Mouse (Mus musculus) liver, postnatal 0 days (tissue): ENCODE measurements around the gene Gtf2ird1. TPM values are rescaled to one million over a fixed set of nuclear protein-coding genes. Genes with fewer than 3 reads are reported as not detected.

Experiments
- ATAC-seq: fragments of 200-750 bp; cut with Nextera tagmentation; 2 replicates; pipeline ENCODE4 v1.8.0; 2017; ENCODE audit warnings: mild to moderate bottlenecking, moderate library complexity
- DNase-seq: peaks from one replicate; pipeline ENCODE4 v3.0.0-alpha.2; 2016
- H3K27ac ChIP-seq: fragments of 300-500 bp; sonication (generic); 2 replicates; pipeline ENCODE4 v1.5.1; 2014; ENCODE audit warnings: antibody characterized with exemption, moderate library complexity, mild to moderate bottlenecking, low read depth
- H3K27me3 ChIP-seq: fragments of 300-500 bp; sonication (generic); 2 replicates; pipeline ENCODE4 v1.6.1; 2014; ENCODE audit warnings: low read length, control low read depth, mixed read lengths; ENCODE audit not compliant: insufficient read depth
- H3K36me3 ChIP-seq: fragments of 300-500 bp; sonication (generic); replicated peaks from 2 replicates; pipeline ENCODE4 v1.6.1; 2014; ENCODE audit warnings: mild to moderate bottlenecking, control low read depth, low read length, moderate library complexity, mixed read lengths; ENCODE audit not compliant: insufficient read depth
- H3K4me1 ChIP-seq: fragments of 300-500 bp; sonication (generic); 2 replicates; pipeline ENCODE4 v1.6.1; 2014; ENCODE audit warnings: antibody characterized with exemption, mild to moderate bottlenecking, control low read depth; ENCODE audit not compliant: insufficient read depth
- H3K4me2 ChIP-seq: fragments of 300-500 bp; sonication (generic); 2 replicates; pipeline ENCODE4 v1.6.1; 2014; ENCODE audit warnings: low read depth, mild to moderate bottlenecking, low read length, moderate library complexity, mixed read lengths
- H3K4me3 ChIP-seq: fragments of 300-500 bp; sonication (generic); 2 replicates; pipeline ENCODE4 v1.5.1; 2014; ENCODE audit warnings: low read depth, low read length
- H3K9ac ChIP-seq: fragments of 300-500 bp; sonication (generic); replicated peaks from 2 replicates; pipeline ENCODE4 v1.6.1; 2014; ENCODE audit warnings: mild to moderate bottlenecking, moderate library complexity
- H3K9me3 ChIP-seq: fragments of 300-500 bp; sonication (generic); 2 replicates; pipeline ENCODE4 v1.6.1; 2016; ENCODE audit warnings: mild to moderate bottlenecking, control low read depth, low read length, mixed read lengths
- CTCF ChIP-seq: sonication (generic); IDR thresholded peaks from 2 replicates; pipeline ENCODE4 v1.5.1; 2016; ENCODE audit warnings: antibody characterized with exemption, low read depth
- EP300 ChIP-seq: IDR thresholded peaks from 2 replicates; pipeline ENCODE4 v1.6.1; 2016; ENCODE audit warnings: antibody characterized with exemption, low read depth, mild to moderate bottlenecking
- WGBS: fragments of 180-500 bp; shearing (Covaris S2); extraction: QIAGEN DNeasy Blood & Tissue Kit; methylation state at CpG from one replicate; pipeline ENCODE4 v1.1.7; 2014; ENCODE audit not compliant: insufficient replicate concordance; 5-methylcytosine and 5-hydroxymethylcytosine counted together
- polyA plus RNA-seq: library from polyadenylated mRNA; unstranded; fragments of >200 nt; fragmentation: Nextera tagmentation; extraction: Ambion mirVana; gene quantifications from 2 replicates; pipeline ENCODE4 v1.2.1, GENCODE M21; 2015

Gtf2ird1 gene
- polyA plus RNA-seq, 1 experiment from 2014 or later = 10.0 TPM

GRCm38 (mm10) chr5:134497026-134497425 lies 40.5 kb upstream of the Gtf2ird1 start:
- Histone ChIP-seq H3K9ac (no peak overlapping the region), H3K4me1 (peaks cover 5% of the 10 kb centered on the region; the same call in 1 of the 2 replicates), H3K9me3 (no peaks in the 10 kb centered on the region), H3K4me2 (no peak overlapping the region), H3K4me3 (no peak overlapping the region), H3K36me3 (no peaks in the 10 kb centered on the region), H3K27me3 (no peaks in the 10 kb centered on the region), H3K27ac (no peak overlapping the region)
- ATAC-seq = no peak
- WGBS = 84% methylated on average over 5 of the region's 5 CpGs
- DNase-seq = no peak
- no peak for TF ChIP-seq CTCF
- TF ChIP-seq EP300 = no peak

DNA sequence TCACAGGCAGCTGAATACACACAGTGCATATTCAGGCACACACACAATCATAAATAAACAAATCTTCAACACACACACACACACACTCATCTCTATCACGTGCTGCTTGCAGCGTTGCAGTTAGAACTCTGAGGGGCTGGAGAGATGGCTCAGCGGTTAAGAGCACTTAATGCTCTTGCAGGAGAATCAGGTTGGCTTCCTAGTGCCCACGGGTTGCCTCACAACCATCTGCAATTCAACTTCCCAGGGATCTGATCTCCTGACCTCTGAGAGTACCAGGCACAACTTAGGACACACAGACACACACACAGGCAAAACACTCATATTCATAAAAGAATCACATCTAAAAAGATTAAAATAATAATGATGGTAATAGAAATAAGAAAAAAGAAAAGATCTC lies 39.3 kb upstream of the Gtf2ird1 start:
- H3K9me3 ChIP-seq = no peaks in the 10 kb centered on the region
- no peaks in the 10 kb centered on the region for H3K27me3 ChIP-seq
- H3K9ac ChIP-seq = no peak overlapping the region
- H3K36me3 ChIP-seq = no peaks in the 10 kb centered on the region
- H3K4me3 ChIP-seq = no peak overlapping the region
- TF ChIP-seq EP300 (no peak), CTCF (no peak)
- H3K4me1 ChIP-seq = peaks cover 5% of the 10 kb centered on the region; the same call in 1 of the 2 replicates
- DNase-seq (no peak), ATAC-seq (no peak)
- 80% methylated on average over 4 of the region's 4 CpGs for WGBS
- no peak overlapping the region for H3K27ac ChIP-seq
- no peak overlapping the region for H3K4me2 ChIP-seq

DNA sequence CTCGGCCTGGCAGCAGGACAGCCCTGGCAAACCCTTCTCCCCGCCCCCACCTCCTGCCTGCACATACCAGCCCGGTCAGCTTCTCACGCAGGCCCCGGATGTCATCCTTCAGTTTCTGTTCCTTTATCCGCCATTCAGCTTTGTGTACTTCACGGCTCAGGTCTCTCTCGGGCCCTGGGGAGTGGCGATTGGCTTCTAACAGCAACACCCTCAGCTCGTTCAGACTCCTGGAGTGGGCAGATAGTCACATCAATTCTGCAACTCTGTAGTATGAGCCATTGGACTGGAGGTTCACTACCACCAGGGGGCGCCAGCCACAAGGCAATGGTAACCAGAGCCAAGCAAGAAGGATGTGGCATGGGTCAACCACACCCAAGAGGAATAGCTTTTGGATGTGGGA lies 37.6 kb upstream of the Gtf2ird1 start:
- TF ChIP-seq CTCF (peak; percentile 99), EP300 (no peak)
- Histone ChIP-seq H3K27me3 (no peaks in the 10 kb centered on the region), H3K4me2 (peak overlapping the region; percentile 35; the same call in 1 of the 2 replicates), H3K27ac (no peak overlapping the region), H3K4me3 (no peak overlapping the region), H3K9ac (no peak overlapping the region), H3K36me3 (peaks cover 3% of the 10 kb centered on the region; the same call in 1 of the 2 replicates), H3K9me3 (no peaks in the 10 kb centered on the region), H3K4me1 (peaks cover 5% of the 10 kb centered on the region; the same call in 1 of the 2 replicates)
- peak; percentile 87 for ATAC-seq
- peak; percentile 93 for DNase-seq
- WGBS = 46% methylated on average over 11 of the region's 11 CpGs

GRCm38 (mm10) chr5:134492956-134493355 lies 36.4 kb upstream of the Gtf2ird1 start:
- Histone ChIP-seq H3K4me2 (no peak overlapping the region), H3K36me3 (peaks cover 3% of the 10 kb centered on the region; the same call in 1 of the 2 replicates), H3K9me3 (no peaks in the 10 kb centered on the region), H3K27ac (no peak overlapping the region), H3K9ac (no peak overlapping the region), H3K4me1 (peaks cover 5% of the 10 kb centered on the region; the same call in 1 of the 2 replicates), H3K4me3 (no peak overlapping the region), H3K27me3 (no peaks in the 10 kb centered on the region)
- 92% methylated on average over 4 of the region's 4 CpGs for WGBS
- DNase-seq (no peak), ATAC-seq (no peak)
- TF ChIP-seq CTCF (no peak), EP300 (no peak)

GRCm38 (mm10) chr5:134491712-134492417 lies 35.3 kb upstream of the Gtf2ird1 start:
- Histone ChIP-seq H3K4me1 (peaks cover 5% of the 10 kb centered on the region; the same call in 1 of the 2 replicates), H3K27me3 (no peaks in the 10 kb centered on the region), H3K36me3 (peaks cover 3% of the 10 kb centered on the region; the same call in 1 of the 2 replicates), H3K27ac (no peak overlapping the region), H3K9me3 (no peaks in the 10 kb centered on the region), H3K9ac (no peak overlapping the region), H3K4me3 (no peak overlapping the region), H3K4me2 (no peak overlapping the region)
- ATAC-seq (peak; percentile 53), DNase-seq (peak; percentile 87)
- 32% methylated on average over 18 of the region's 18 CpGs for WGBS
- peak; percentile 97 for TF ChIP-seq CTCF
- TF ChIP-seq EP300 = no peak

- Histone ChIP-seq H3K27me3 (no peaks in the 10 kb centered on the region), H3K9ac (no peak overlapping the region), H3K4me3 (no peak overlapping the region), H3K4me2 (no peak overlapping the region), H3K9me3 (no peaks in the 10 kb centered on the region), H3K27ac (no peak overlapping the region), H3K4me1 (peaks cover 5% of the 10 kb centered on the region; the same call in 1 of the 2 replicates), H3K36me3 (peaks cover 3% of the 10 kb centered on the region; the same call in 1 of the 2 replicates)
- no peak for TF ChIP-seq EP300
- ATAC-seq (no peak), DNase-seq (no peak)
- WGBS = 91% methylated on average over 2 of the region's 2 CpGs
Measured at GRCm38 (mm10) chr5:134491206-134491605, 34.7 kb upstream of the Gtf2ird1 start.
